Mouse (Mus musculus): Measurements from ENCODE around the gene Pou6f1. TPM values are rescaled to one million over a fixed set of nuclear protein-coding genes. Genes with fewer than 3 reads are reported as not detected.

Gene Pou6f1
- polyA plus RNA-seq, 1 experiment from 2014 or later: 10.0 TPM

DNA sequence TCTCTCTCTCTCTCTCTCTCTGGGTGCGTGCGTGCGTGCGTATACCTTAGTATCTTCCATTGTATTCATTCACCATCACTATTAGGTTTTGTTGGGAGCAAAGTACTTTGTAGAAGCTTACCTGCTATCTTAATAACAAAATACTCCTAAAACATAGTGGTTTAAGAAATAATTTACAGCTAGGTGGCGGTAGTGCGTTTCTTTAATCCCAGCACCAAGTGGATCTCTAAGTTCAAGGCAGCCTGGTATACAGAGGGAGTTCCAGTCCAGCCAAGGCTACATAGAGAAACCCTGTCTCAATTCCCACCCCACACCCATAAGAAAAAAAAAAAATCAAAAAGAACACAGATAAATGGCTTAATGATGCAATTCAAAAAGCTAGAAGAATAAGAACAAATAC lies 61.9 kb downstream of the Pou6f1 start:
- 91% methylated on average over 6 of the region's 6 CpGs for WGBS
- no peak overlapping the region for H3K4me2 ChIP-seq (replicated peaks)
- no peaks in the 10 kb centered on the region; the same call in 1 of the 2 replicates for H3K9me3 ChIP-seq
- no peak for ATAC-seq (ENCODE audit: low FRiP score, low read depth)
- peaks cover 60% of the 10 kb centered on the region for H3K36me3 ChIP-seq
- H3K4me1 ChIP-seq: no peaks in the 10 kb centered on the region
- H3K4me3 ChIP-seq: no peak overlapping the region
- no peaks in the 10 kb centered on the region for H3K27me3 ChIP-seq
- H3K9ac ChIP-seq: no peak overlapping the region
- H3K27ac ChIP-seq: no peak overlapping the region

DNA sequence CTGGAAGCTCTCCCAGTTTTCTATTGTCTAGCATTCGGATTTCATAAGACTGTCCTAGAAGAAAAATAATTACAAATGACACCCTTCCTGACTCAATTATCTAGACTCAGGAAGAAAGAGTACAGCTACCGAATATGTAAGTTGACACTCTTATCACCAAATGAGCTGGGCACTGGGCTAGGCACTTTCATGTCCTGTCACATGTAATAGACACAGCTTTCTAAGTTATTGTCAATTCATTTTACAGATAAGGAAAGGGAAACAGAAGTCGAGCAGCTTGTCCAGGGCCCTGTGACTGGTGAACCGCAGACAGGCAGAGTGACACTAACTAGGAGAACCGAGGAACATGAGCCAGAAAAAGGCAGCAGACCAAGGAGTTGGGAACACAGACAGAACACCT lies 71.9 kb downstream of the Pou6f1 start:
- Histone ChIP-seq H3K27ac (no peak overlapping the region), H3K9ac (no peak overlapping the region), H3K36me3 (peaks cover 32% of the 10 kb centered on the region), H3K9me3 (no peaks in the 10 kb centered on the region), H3K4me3 (no peak overlapping the region), H3K4me2 (replicated peaks) (no peak overlapping the region), H3K27me3 (no peaks in the 10 kb centered on the region), H3K4me1 (no peaks in the 10 kb centered on the region)
- no peak for ATAC-seq (ENCODE audit: low FRiP score, low read depth)
- WGBS: 86% methylated on average over 5 of the region's 5 CpGs

DNA sequence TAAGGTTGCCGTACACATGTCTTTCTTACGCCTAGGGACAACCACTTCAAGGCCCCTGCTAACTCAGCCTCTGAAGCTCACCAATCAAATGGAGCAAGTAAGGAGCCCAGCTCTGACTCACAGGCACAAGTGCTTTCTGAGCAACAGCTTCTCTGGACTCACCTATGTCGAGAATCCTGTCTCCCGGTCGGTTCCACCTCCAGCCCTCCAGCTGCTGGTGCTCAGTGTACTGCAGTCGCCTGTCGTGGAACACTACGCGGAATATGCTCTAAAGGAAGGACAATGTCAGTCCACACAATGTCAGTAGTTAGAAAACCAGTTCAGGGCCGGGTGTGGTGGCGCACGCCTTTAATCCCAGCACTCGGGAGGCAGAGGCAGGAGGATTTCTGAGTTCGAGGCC lies 74.4 kb downstream of the Pou6f1 start:
- Histone ChIP-seq H3K9ac (no peak overlapping the region), H3K4me1 (no peaks in the 10 kb centered on the region), H3K36me3 (peaks cover 51% of the 10 kb centered on the region), H3K27me3 (no peaks in the 10 kb centered on the region), H3K27ac (no peak overlapping the region), H3K4me2 (replicated peaks) (no peak overlapping the region), H3K9me3 (no peaks in the 10 kb centered on the region), H3K4me3 (no peak overlapping the region)
- WGBS: 88% methylated on average over 14 of the region's 14 CpGs
- no peak for ATAC-seq (ENCODE audit: low FRiP score, low read depth)

Small RNA genes lying within 50 kb of the gene (microRNA-seq; reads per million reads assigned to microRNA genes)
- gene Mir6961: not detected

Other genes with a start within 250 kb of the Pou6f1 start
- 0.10 TPM in 1 of 2 replicates, not detected in the other for gene Methig1, start 246.8 kb downstream of the Pou6f1 start, polyA plus RNA-seq (2015; fragmentation: Nextera tagmentation; extraction: Ambion mirVana)
- 0.11 TPM in 1 of 2 replicates, not detected in the other for gene Mettl7a2, start 246.8 kb downstream of the Pou6f1 start, polyA plus RNA-seq (2015; fragmentation: Nextera tagmentation; extraction: Ambion mirVana)
- gene Higd1c, start 235.4 kb downstream of the Pou6f1 start, polyA plus RNA-seq (2015; fragmentation: Nextera tagmentation; extraction: Ambion mirVana): not detected in 2 replicates
- gene Gm5475, start 177.8 kb downstream of the Pou6f1 start, polyA plus RNA-seq (2015; fragmentation: Nextera tagmentation; extraction: Ambion mirVana): 0.05 TPM in 1 of 2 replicates, not detected in the other
- gene Slc11a2, start 174.9 kb downstream of the Pou6f1 start, polyA plus RNA-seq (2015; fragmentation: Nextera tagmentation; extraction: Ambion mirVana): 18.7 and 25.3 TPM in 2 replicates
- 34.1 and 34.3 TPM in 2 replicates for gene Letmd1, start 131.0 kb downstream of the Pou6f1 start, polyA plus RNA-seq (2015; fragmentation: Nextera tagmentation; extraction: Ambion mirVana)
- 23.8 and 24.9 TPM in 2 replicates for gene Csrnp2, start 104.5 kb downstream of the Pou6f1 start, polyA plus RNA-seq (2015; fragmentation: Nextera tagmentation; extraction: Ambion mirVana)
- 36.2 and 36.3 TPM in 2 replicates for gene Tfcp2, start 48.0 kb downstream of the Pou6f1 start, polyA plus RNA-seq (2015; fragmentation: Nextera tagmentation; extraction: Ambion mirVana)
- gene Dazap2, start 15.4 kb upstream of the Pou6f1 start, polyA plus RNA-seq (2015; fragmentation: Nextera tagmentation; extraction: Ambion mirVana): 134 and 143 TPM in 2 replicates
- gene Smagp, start 37.0 kb upstream of the Pou6f1 start, polyA plus RNA-seq (2015; fragmentation: Nextera tagmentation; extraction: Ambion mirVana): 8.5 and 9.8 TPM in 2 replicates
- 2.1 and 2.4 TPM in 2 replicates for gene Bin2, start 69.6 kb upstream of the Pou6f1 start, polyA plus RNA-seq (2015; fragmentation: Nextera tagmentation; extraction: Ambion mirVana)
- gene Cela1, start 87.9 kb upstream of the Pou6f1 start, polyA plus RNA-seq (2015; fragmentation: Nextera tagmentation; extraction: Ambion mirVana): 2.1 TPM in 2 replicates
- 0.65 and 1.1 TPM in 2 replicates for gene Galnt6, start 129.4 kb upstream of the Pou6f1 start, polyA plus RNA-seq (2015; fragmentation: Nextera tagmentation; extraction: Ambion mirVana)
- 4.8 and 4.9 TPM in 2 replicates for gene Slc4a8, start 161.8 kb upstream of the Pou6f1 start, polyA plus RNA-seq (2015; fragmentation: Nextera tagmentation; extraction: Ambion mirVana)

Data from limb, embryonic 13.5 days (tissue).